Mouse (Mus musculus): ENCODE measurements around the gene Parp4. TPM values are rescaled to one million over a fixed set of nuclear protein-coding genes. Genes with fewer than 3 reads are reported as not detected.

The Parp4 gene
- polyA plus RNA-seq, 2 experiments = 1.7 to 1.8 TPM

DNA sequence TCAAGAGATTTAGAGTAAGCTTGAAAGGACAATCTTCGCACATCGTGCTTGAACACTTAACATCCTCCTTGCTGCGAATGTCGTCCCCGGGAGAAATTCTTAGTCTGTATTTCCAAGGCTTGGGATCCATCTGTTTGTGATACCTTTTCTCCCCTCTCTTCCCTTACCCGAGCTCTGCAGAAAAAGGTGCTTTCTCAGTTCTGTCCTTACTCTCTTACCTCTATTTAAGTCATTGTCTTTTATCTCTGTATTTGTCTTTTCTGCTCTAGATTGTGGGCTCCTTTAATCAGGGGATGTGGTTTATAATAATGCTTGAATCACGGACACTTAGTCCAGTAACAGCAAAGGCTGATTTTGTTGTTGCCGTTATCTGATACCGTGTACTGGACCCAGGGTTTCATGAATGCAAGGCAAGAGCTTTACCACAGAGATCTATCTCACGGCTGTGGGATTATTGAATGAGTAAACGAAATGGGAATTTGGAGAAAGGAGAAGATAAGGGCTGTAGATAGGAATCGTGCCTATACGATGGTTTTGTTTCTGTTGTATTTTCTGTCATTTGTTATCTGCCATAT, 93.7 kb downstream of the Parp4 start:
- Histone ChIP-seq H3K4me3 (ENCODE audit: insufficient read depth in 1 of 2, low read depth in 2 of 2, low read length in 2 of 2) (peak overlapping the region; percentile 91 to 92), H3K27ac (no peak overlapping the region), H3K36me3 (replicated peaks; ENCODE audit: control insufficient read depth, insufficient read depth, low read depth) (peaks cover 6% of the 10 kb centered on the region), H3K4me1 (replicated peaks; ENCODE audit: control insufficient read depth in 2 of 2, insufficient read depth in 2 of 2, low read length in 1 of 2) (peaks cover 10 to 13% of the 10 kb centered on the region in 2 experiments), H3K9me3 (ENCODE audit: control insufficient read depth, low read length) (no peaks in the 10 kb centered on the region), H3K4me2 (ENCODE audit: low read depth) (peak overlapping the region; percentile 96), H3K27me3 (ENCODE audit: control insufficient read depth, insufficient read depth, low read length) (no peaks in the 10 kb centered on the region), H3K9ac (replicated peaks) (peak overlapping the region; percentile 96)
- TF ChIP-seq CTCF (IDR thresholded peaks at IDR 0.05; ENCODE audit: low read depth) = no peak
- WGBS (ENCODE audit: insufficient replicate concordance) = under 1% methylated on average over 13 of the region's 13 CpGs
- DNase-seq (ENCODE audit: low read depth in 3 of 3, low spot score in 3 of 3) (no peak), ATAC-seq (ENCODE audit: insufficient read depth) (no peak)

- H3K27me3 ChIP-seq (ENCODE audit: control insufficient read depth, insufficient read depth, low read length) = no peaks in the 10 kb centered on the region
- H3K4me1 ChIP-seq (replicated peaks; ENCODE audit: control insufficient read depth in 2 of 2, insufficient read depth in 2 of 2, low read length in 1 of 2) = no peaks in the 10 kb centered on the region
- H3K36me3 ChIP-seq (replicated peaks; ENCODE audit: control insufficient read depth, insufficient read depth, low read depth) = peaks cover 41% of the 10 kb centered on the region
- TF ChIP-seq CTCF (IDR thresholded peaks at IDR 0.05; ENCODE audit: low read depth) = no peak
- TF ChIP-seq EP300 (IDR thresholded peaks at IDR 0.05; ENCODE audit: low read depth) = no peak
- H3K4me3 ChIP-seq (ENCODE audit: insufficient read depth in 1 of 2, low read depth in 2 of 2, low read length in 2 of 2) = no peak overlapping the region
- WGBS (ENCODE audit: insufficient replicate concordance) = 56% methylated on average over 1 of the region's 1 CpGs
- ATAC-seq (ENCODE audit: insufficient read depth) (no peak), DNase-seq (ENCODE audit: low read depth in 3 of 3, low spot score in 3 of 3) (no peak)
- no peaks in the 10 kb centered on the region for H3K9me3 ChIP-seq (ENCODE audit: control insufficient read depth, low read length)
- H3K4me2 ChIP-seq (ENCODE audit: low read depth) = no peak overlapping the region
- H3K9ac ChIP-seq (replicated peaks) = no peak overlapping the region
- H3K27ac ChIP-seq = no peak overlapping the region
Measured at GRCm38 (mm10) chr14:56685426-56685825, 110.0 kb downstream of the Parp4 start.

DNA sequence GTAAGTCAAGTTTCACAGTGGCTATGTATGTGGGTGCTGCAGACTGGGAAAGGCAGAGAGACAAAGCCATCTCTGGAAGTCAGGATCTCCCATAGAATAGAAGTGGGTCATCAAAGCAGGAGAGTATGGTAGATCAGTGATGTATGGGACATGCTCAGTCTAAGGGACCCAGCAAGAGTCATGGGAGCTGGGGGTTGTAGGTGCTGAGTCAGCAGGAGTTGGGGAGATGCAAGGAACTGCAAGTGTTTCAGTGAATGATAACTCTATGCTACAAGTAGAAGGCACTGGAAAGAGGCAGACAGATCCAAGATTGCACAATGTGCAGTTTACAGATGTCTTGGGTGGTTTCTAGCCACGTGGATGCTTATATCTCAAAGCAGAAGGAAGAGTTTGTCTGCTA, 113.7 kb downstream of the Parp4 start:
- Histone ChIP-seq H3K4me1 (replicated peaks; ENCODE audit: control insufficient read depth in 2 of 2, insufficient read depth in 2 of 2, low read length in 1 of 2) (no peaks in the 10 kb centered on the region), H3K36me3 (replicated peaks; ENCODE audit: control insufficient read depth, insufficient read depth, low read depth) (peaks cover 50% of the 10 kb centered on the region), H3K27ac (no peak overlapping the region), H3K4me3 (ENCODE audit: insufficient read depth in 1 of 2, low read depth in 2 of 2, low read length in 2 of 2) (no peak overlapping the region), H3K9ac (replicated peaks) (no peak overlapping the region), H3K27me3 (ENCODE audit: control insufficient read depth, insufficient read depth, low read length) (no peaks in the 10 kb centered on the region), H3K4me2 (ENCODE audit: low read depth) (no peak overlapping the region), H3K9me3 (ENCODE audit: control insufficient read depth, low read length) (no peaks in the 10 kb centered on the region)
- 64% methylated on average over 1 of the region's 1 CpGs for WGBS (ENCODE audit: insufficient replicate concordance)
- ATAC-seq (ENCODE audit: insufficient read depth) (no peak), DNase-seq (ENCODE audit: low read depth in 3 of 3, low spot score in 3 of 3) (no peak)
- no peak for TF ChIP-seq EP300 (IDR thresholded peaks at IDR 0.05; ENCODE audit: low read depth)
- TF ChIP-seq CTCF (IDR thresholded peaks at IDR 0.05; ENCODE audit: low read depth) = no peak

DNA sequence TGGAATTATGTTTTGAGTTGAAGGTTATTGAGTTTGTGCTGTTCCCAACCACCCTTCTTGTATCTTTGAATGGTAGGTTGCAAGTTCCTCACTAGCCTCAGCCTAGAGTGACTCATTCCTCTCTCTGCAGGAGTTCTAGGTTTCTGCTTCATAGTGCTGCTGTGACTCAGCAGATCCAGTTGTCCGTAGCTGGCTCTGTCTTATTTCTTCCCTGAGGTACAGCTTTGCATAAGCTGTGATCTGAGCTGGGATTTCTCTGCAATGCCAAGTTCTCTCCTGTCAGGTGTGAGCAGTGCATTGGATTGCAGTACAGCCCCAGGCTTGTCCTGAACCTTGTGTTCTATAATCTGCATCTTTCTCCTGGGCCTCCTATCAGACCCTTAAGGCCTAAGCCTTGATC, 114.3 kb downstream of the Parp4 start:
- no peak for TF ChIP-seq CTCF (IDR thresholded peaks at IDR 0.05; ENCODE audit: low read depth)
- TF ChIP-seq EP300 (IDR thresholded peaks at IDR 0.05; ENCODE audit: low read depth) = no peak
- no peak overlapping the region for H3K4me3 ChIP-seq (ENCODE audit: insufficient read depth in 1 of 2, low read depth in 2 of 2, low read length in 2 of 2)
- no peak overlapping the region for H3K27ac ChIP-seq
- 63% methylated on average over 1 of the region's 1 CpGs for WGBS (ENCODE audit: insufficient replicate concordance)
- H3K9me3 ChIP-seq (ENCODE audit: control insufficient read depth, low read length) = no peaks in the 10 kb centered on the region
- ATAC-seq (ENCODE audit: insufficient read depth) (no peak), DNase-seq (ENCODE audit: low read depth in 3 of 3, low spot score in 3 of 3) (no peak)
- H3K27me3 ChIP-seq (ENCODE audit: control insufficient read depth, insufficient read depth, low read length) = no peaks in the 10 kb centered on the region
- no peaks in the 10 kb centered on the region for H3K4me1 ChIP-seq (replicated peaks; ENCODE audit: control insufficient read depth in 2 of 2, insufficient read depth in 2 of 2, low read length in 1 of 2)
- peaks cover 53% of the 10 kb centered on the region for H3K36me3 ChIP-seq (replicated peaks; ENCODE audit: control insufficient read depth, insufficient read depth, low read depth)
- no peak overlapping the region for H3K9ac ChIP-seq (replicated peaks)
- H3K4me2 ChIP-seq (ENCODE audit: low read depth) = no peak overlapping the region

DNA sequence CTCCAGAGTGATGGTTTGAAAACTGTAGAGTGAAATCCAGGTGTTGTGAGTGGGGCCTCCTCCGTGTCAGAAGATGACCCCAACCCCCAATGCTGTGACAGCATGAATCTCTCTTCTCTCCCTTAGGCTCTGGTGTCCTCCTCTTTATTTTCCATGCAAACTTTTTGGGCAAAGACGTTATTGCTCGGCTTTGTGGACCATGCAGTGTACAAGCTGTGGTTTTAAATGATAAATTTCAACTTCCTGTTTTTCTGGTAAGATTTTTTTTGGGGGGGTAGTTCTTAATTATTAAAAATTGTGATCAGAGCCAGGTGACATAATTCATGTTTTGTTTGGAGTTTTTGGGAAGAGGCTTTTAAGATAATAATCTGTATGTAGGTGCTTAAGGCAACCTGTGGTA, 120.1 kb downstream of the Parp4 start:
- Histone ChIP-seq H3K4me2 (ENCODE audit: low read depth) (no peak overlapping the region), H3K9ac (replicated peaks) (no peak overlapping the region), H3K27me3 (ENCODE audit: control insufficient read depth, insufficient read depth, low read length) (no peaks in the 10 kb centered on the region), H3K4me3 (ENCODE audit: insufficient read depth in 1 of 2, low read depth in 2 of 2, low read length in 2 of 2) (no peak overlapping the region), H3K36me3 (replicated peaks; ENCODE audit: control insufficient read depth, insufficient read depth, low read depth) (peaks cover 67% of the 10 kb centered on the region), H3K27ac (no peak overlapping the region), H3K4me1 (replicated peaks; ENCODE audit: control insufficient read depth in 2 of 2, insufficient read depth in 2 of 2, low read length in 1 of 2) (no peaks in the 10 kb centered on the region), H3K9me3 (ENCODE audit: control insufficient read depth, low read length) (no peaks in the 10 kb centered on the region)
- TF ChIP-seq CTCF (IDR thresholded peaks at IDR 0.05; ENCODE audit: low read depth) = no peak
- TF ChIP-seq EP300 (IDR thresholded peaks at IDR 0.05; ENCODE audit: low read depth) = no peak
- DNase-seq (ENCODE audit: low read depth in 3 of 3, low spot score in 3 of 3) (no peak), ATAC-seq (ENCODE audit: insufficient read depth) (no peak)
- 41% methylated on average over 3 of the region's 3 CpGs for WGBS (ENCODE audit: insufficient replicate concordance)
